Mouse (Mus musculus) left cerebral cortex, postnatal 10 days (tissue): Measurements from ENCODE around the gene Mrpl24. TPM values are rescaled to one million over a fixed set of nuclear protein-coding genes. Genes with fewer than 3 reads are reported as not detected.

ENCODE experiments used
- DNase-seq, 2 experiments: peaks; one replicate each; pipeline ENCODE4 v3.0.0; 2021 to 2022; ENCODE audit warnings: low spot score in 2 of 2, mixed read lengths in 1 of 2; ENCODE audit errors: extremely low spot score in 1 of 2
- intact Hi-C: fragments of 180-260 bp; cut with DNase I; formaldehyde crosslinking; loops from one replicate; pipeline ENCODE4 v1.15.1; 2025
- total RNA-seq, 2 experiments: library from RNA; stranded (reverse); gene quantifications; 2 replicates each; pipeline ENCODE4 v1.2.3; 2021

Gene Mrpl24
- total RNA-seq, 2 experiments from 2014 or later: 45.7 to 50.5 TPM

- intact Hi-C loops: no loop called here
- DNase-seq: no peak
Measured at GRCm38 (mm10) chr3:87943586-87943985, 24.3 kb downstream of the Mrpl24 start.

GRCm38 (mm10) chr3:87944838-87945600, 25.7 kb downstream of the Mrpl24 start:
- peak in 1 of 2 experiments; percentile 51 for DNase-seq
- intact Hi-C loops: no loop called here

- no peak for DNase-seq
- intact Hi-C loops: no loop called here
Measured at GRCm38 (mm10) chr3:87945781-87946540, 26.7 kb downstream of the Mrpl24 start.

GRCm38 (mm10) chr3:87946541-87946860, 27.2 kb downstream of the Mrpl24 start:
- intact Hi-C loops: no loop called here
- DNase-seq: no peak

GRCm38 (mm10) chr3:87947056-87947810, 27.9 kb downstream of the Mrpl24 start:
- intact Hi-C loops: no loop called here
- DNase-seq: no peak

GRCm38 (mm10) chr3:87947811-87948199, 28.5 kb downstream of the Mrpl24 start:
- intact Hi-C loops: no loop called here
- no peak for DNase-seq

- peak in 1 of 2 experiments; percentile 51 for DNase-seq
- intact Hi-C loops: no loop called here
Measured at GRCm38 (mm10) chr3:87948378-87949265, 29.3 kb downstream of the Mrpl24 start, which contains the start of gene Crabp2. Gene Crabp2 (plus strand): TSS chr3:87948666.

GRCm38 (mm10) chr3:87949266-87949954, 30.1 kb downstream of the Mrpl24 start:
- intact Hi-C loops: no loop called here
- DNase-seq: no peak

- intact Hi-C loops: no loop called here
- no peak for DNase-seq
Measured at GRCm38 (mm10) chr3:87949955-87950515, 30.7 kb downstream of the Mrpl24 start.

- intact Hi-C loops: no loop called here
- DNase-seq: no peak
Measured at GRCm38 (mm10) chr3:87951946-87952345, 32.6 kb downstream of the Mrpl24 start.

- DNase-seq: no peak
- intact Hi-C loops: no loop called here
Measured at GRCm38 (mm10) chr3:87952440-87952839, 33.1 kb downstream of the Mrpl24 start.

GRCm38 (mm10) chr3:87958056-87958455, 38.8 kb downstream of the Mrpl24 start:
- intact Hi-C loops: no loop called here
- DNase-seq: no peak

GRCm38 (mm10) chr3:87958476-87958875, 39.2 kb downstream of the Mrpl24 start:
- no peak for DNase-seq
- intact Hi-C loops: no loop called here

GRCm38 (mm10) chr3:87958967-87959366, 39.7 kb downstream of the Mrpl24 start:
- intact Hi-C loops: no loop called here
- no peak for DNase-seq

- intact Hi-C loops: no loop called here
- DNase-seq: no peak
Measured at GRCm38 (mm10) chr3:87959371-87959770, 40.1 kb downstream of the Mrpl24 start.

- intact Hi-C loops: no loop called here
Measured at GRCm38 (mm10) chr3:87960191-87960585, 40.9 kb downstream of the Mrpl24 start.

GRCm38 (mm10) chr3:87960586-87961191, 41.4 kb downstream of the Mrpl24 start:
- DNase-seq: peak; percentile 82 to 95
- intact Hi-C loops: no loop called here

More at GRCm38 (mm10) chr3:87960191-87960585, 40.9 kb downstream of the Mrpl24 start:
- DNase-seq: no peak
